Mouse (Mus musculus): ENCODE measurements around the gene Wdr54.

- TF ChIP-seq POLR2A (IDR thresholded peaks at IDR 0.05; ENCODE audit: extremely low read depth, insufficient read depth, low read length) (no peak), CTCF (IDR thresholded peaks at IDR 0.05; ENCODE audit: extremely low read depth, insufficient read depth, low read length) (no peak)
Observed at GRCm38 (mm10) chr6:83165026-83165606, 8.9 kb upstream of the Wdr54 start.
